ENCODE assay signal across 8 mouse cellular contexts in genomic region chrX:36873765-36874164, GRCm38 (mm10). TPM values are rescaled to one million over a fixed set of nuclear protein-coding genes. Genes with fewer than 3 reads are reported as not detected.
DNase-seq lines count a peak whose midpoint lies in the region; ATAC-seq and TF ChIP-seq lines count a peak whose summit lies in the region.

Gene Ube2a, plus strand, starts transcription at chrX:36873900.
Gene C330007P06Rik, minus strand, starts transcription at chrX:36874111.

- H3K27me3 ChIP-seq in kidney, postnatal 0 days (ENCODE audit: insufficient read depth, low read length), result no peaks in the 10 kb centered on the region
- H3K27me3 ChIP-seq in intestine, embryonic 14.5 days (replicated peaks; ENCODE audit: control insufficient read depth, insufficient read depth, low read length), result no peaks in the 10 kb centered on the region

- peak within 1 kb of the TSS; percentile 59 for H3K4me2 ChIP-seq in kidney, postnatal 0 days (ENCODE audit: low read length)
- peak within 1 kb of the TSS; percentile 55 for H3K4me2 ChIP-seq in intestine, embryonic 14.5 days (ENCODE audit: low read length)

- H3K9ac ChIP-seq in kidney, postnatal 0 days (ENCODE audit: low read depth, low read length), result peak within 1 kb of the TSS; percentile 79
- H3K9ac ChIP-seq in intestine, embryonic 14.5 days (ENCODE audit: low read length), result peak within 1 kb of the TSS; percentile 68

- WGBS in kidney, postnatal 0 days, result 33% methylated on average over 8 of the region's 8 CpGs
- WGBS in intestine, embryonic 14.5 days, result 25% methylated on average over 7 of the region's 8 CpGs

- no peak for DNase-seq in kidney, postnatal 0 days (ENCODE audit: low spot score)
- DNase-seq in kidney, adult 9 months, result no peak
- no peak for DNase-seq in adrenal gland, postnatal 14 days
- DNase-seq in gastrocnemius, postnatal 10 days, result no peak
- no peak for DNase-seq in intestine, embryonic 14.5 days (ENCODE audit: low spot score)
- DNase-seq in T-cell, adult 2 months (ENCODE audit: low spot score), result no peak
- DNase-seq in right cerebral cortex, postnatal 14 days, result no peak

- peak within 1 kb of the TSS; percentile 75 for H3K4me3 ChIP-seq in kidney, postnatal 0 days (replicated peaks; ENCODE audit: low read depth, low read length)
- peak within 1 kb of the TSS; percentile 56 for H3K4me3 ChIP-seq in intestine, embryonic 14.5 days (ENCODE audit: low read depth, low read length)

- peak within 1 kb of the TSS; percentile 77 for H3K27ac ChIP-seq in kidney, postnatal 0 days
- H3K27ac ChIP-seq in intestine, embryonic 14.5 days (ENCODE audit: low read depth), result peak within 1 kb of the TSS; percentile 43; the same call in 1 of the 2 replicates

- H3K36me3 ChIP-seq in kidney, postnatal 0 days (ENCODE audit: insufficient read depth, low read length), result no peaks in the 10 kb centered on the region
- H3K36me3 ChIP-seq in intestine, embryonic 14.5 days (ENCODE audit: control insufficient read depth, insufficient read depth, low read length), result no peaks in the 10 kb centered on the region

- no peaks in the 10 kb centered on the region for H3K9me3 ChIP-seq in kidney, postnatal 0 days (replicated peaks; ENCODE audit: low read length)
- H3K9me3 ChIP-seq in intestine, embryonic 14.5 days (ENCODE audit: control insufficient read depth, low read length), result no peaks in the 10 kb centered on the region

- TF ChIP-seq CTCF in kidney, postnatal 0 days (IDR thresholded peaks at IDR 0.05; ENCODE audit: low read depth), result no peak

- no peaks in the 10 kb centered on the region for H3K4me1 ChIP-seq in kidney, postnatal 0 days (replicated peaks; ENCODE audit: insufficient read depth, low read length)
- H3K4me1 ChIP-seq in intestine, embryonic 14.5 days (replicated peaks; ENCODE audit: control insufficient read depth, insufficient read depth, low read length), result no peaks in the 10 kb centered on the region; the same call in 1 of the 2 replicates

- ATAC-seq in kidney, postnatal 0 days (replicated peaks; ENCODE audit: low FRiP score, low read depth), result peak; percentile 27; the same call in 1 of the 2 replicates
- ATAC-seq in intestine, embryonic 14.5 days (replicated peaks; ENCODE audit: low FRiP score, low TSS enrichment, low read depth), result peak; percentile 7
- peak; percentile 71 for ATAC-seq in megakaryocyte-erythroid progenitor cell, adult 5-6 weeks (replicated peaks; ENCODE audit: low FRiP score, low TSS enrichment, poor library complexity, severe bottlenecking)

RNA-seq across cellular contexts. Expression of gene Ube2a, which starts in this region (rescaled TPM):
- polyA plus RNA-seq in kidney, postnatal 0 days (2015; fragmentation: Nextera tagmentation; extraction: Ambion mirVana), result 157 and 163 TPM in 2 replicates
- 62.5 and 64.4 TPM in 2 replicates for total RNA-seq in adrenal gland, postnatal 14 days (2021)
- total RNA-seq in gastrocnemius, postnatal 10 days (2021), result 10 to 100 TPM; 45.4 to 45.8 TPM
- polyA plus RNA-seq in intestine, embryonic 14.5 days (2014; fragmentation: Nextera tagmentation; extraction: Ambion mirVana), result 114 and 117 TPM in 2 replicates
- total RNA-seq in megakaryocyte-erythroid progenitor cell, adult 5-6 weeks (2014; fragmentation: Nextera tagmentation), result 65.0 and 68.2 TPM in 2 replicates
- 7.4 and 19.6 TPM in 2 replicates for total RNA-seq in megakaryocyte-erythroid progenitor cell, adult 5-6 weeks (2017)

RNA-seq across cellular contexts. Expression of gene C330007P06Rik, which starts in this region (rescaled TPM):
- 22.5 and 26.4 TPM in 2 replicates for polyA plus RNA-seq in kidney, postnatal 0 days (2015; fragmentation: Nextera tagmentation; extraction: Ambion mirVana)
- 47.0 and 51.0 TPM in 2 replicates for total RNA-seq in adrenal gland, postnatal 14 days (2021)
- total RNA-seq in gastrocnemius, postnatal 10 days (2021), result 10 to 100 TPM; 12.1 to 13.8 TPM
- 30.7 and 32.5 TPM in 2 replicates for polyA plus RNA-seq in intestine, embryonic 14.5 days (2014; fragmentation: Nextera tagmentation; extraction: Ambion mirVana)
- 33.9 and 37.3 TPM in 2 replicates for total RNA-seq in megakaryocyte-erythroid progenitor cell, adult 5-6 weeks (2014; fragmentation: Nextera tagmentation)
- total RNA-seq in megakaryocyte-erythroid progenitor cell, adult 5-6 weeks (2017), result 63.0 and 67.4 TPM in 2 replicates

Comparison
In these comparisons a context has a peak if more than half of its experiments do, and no peak if none do; other contexts are left out.
1. ATAC-seq: peak in every context shown above with its lines; median percentile 71 in megakaryocyte-erythroid progenitor cell, adult 5-6 weeks; 27 in kidney, postnatal 0 days; 7 in intestine, embryonic 14.5 days.